Mouse (Mus musculus): ENCODE measurements around the gene Hoxb3.

DNA sequence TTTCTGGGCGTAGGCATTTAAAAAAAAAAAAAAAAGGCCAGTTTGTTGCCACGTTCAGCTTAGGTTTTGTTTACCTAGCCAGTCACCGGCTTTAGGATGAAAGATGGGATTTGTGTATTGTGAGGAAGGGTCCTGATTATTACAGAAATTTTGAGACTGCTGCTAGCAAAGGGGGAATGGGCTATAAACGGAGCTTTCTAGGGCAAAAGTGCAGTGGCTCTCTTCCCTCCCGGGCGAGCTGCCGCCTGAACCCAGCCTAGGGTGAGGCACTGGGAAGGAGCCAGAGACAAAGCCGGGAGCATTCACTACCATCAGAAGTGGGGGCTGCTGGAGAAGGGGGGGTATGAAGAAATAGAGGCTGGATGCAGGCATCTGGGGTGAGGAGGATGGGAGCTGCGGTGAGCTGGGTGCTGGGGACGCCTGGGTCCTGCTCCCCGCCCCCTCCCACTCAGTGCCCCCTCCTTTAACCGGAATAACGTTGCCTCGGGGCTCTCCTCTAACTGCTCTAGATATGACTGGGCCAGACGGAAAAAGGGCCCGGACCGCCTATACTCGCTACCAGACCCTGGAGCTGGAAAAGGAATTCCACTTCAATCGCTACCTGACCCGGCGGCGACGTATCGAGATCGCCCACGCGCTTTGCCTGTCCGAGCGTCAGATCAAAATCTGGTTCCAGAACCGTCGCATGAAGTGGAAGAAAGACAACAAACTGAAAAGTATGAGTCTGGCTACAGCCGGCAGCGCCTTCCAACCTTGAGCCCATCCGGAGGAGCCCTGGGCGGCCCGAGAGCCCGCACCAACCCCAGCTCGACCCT is 18.5 kb upstream of the Hoxb3 start:
- no peak for TF ChIP-seq CTCF (IDR thresholded peaks at IDR 0.05; ENCODE audit: extremely low read depth, insufficient read depth, low read length)
- no peak for TF ChIP-seq POLR2A (IDR thresholded peaks at IDR 0.05; ENCODE audit: extremely low read depth, insufficient read depth, low read length)
